7 mouse cellular contexts compared by ENCODE assay signal in the genomic region with DNA sequence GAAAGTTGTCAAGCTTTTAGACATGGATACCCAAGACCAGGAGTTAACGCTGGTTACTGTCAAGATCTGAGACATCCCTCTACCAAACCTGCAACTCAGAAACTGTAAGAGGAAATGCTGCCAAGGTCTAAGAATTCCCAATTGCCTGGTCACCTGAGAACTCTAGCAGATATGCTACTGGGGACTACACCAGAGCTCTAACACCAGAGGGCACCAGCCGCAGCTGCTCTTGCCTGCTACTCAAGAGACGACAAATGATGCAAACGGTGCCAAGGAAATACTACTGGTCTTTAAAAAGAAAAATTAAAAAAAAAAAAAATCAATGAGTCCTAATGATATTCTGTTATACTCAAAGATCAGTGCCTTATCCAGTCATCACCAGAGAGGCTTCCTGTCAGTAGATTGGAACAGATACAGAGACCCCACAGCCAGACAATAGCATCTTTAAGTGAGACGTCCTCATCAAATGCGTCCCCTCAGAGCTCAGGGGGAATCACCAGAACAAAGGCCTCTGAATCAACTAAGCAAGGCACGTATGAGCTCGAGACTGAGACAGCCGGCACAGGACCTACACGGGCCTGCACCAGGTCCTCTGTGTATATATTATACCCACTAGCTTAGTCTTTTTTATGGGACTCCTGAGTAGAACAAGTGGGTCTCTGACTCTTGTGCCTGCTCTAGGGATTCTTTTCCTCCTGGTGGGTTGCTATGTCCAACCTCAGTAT. TPM values are rescaled to one million over a fixed set of nuclear protein-coding genes. Genes with fewer than 3 reads are reported as not detected.
DNase-seq lines count a peak whose midpoint lies in the region; ATAC-seq and TF ChIP-seq lines count a peak whose summit lies in the region.

No protein-coding gene starts in this region.

- no peak for ATAC-seq in inflammation-experienced regulatory T-cells, adult 6 months

- no peak overlapping the region for H3K9ac ChIP-seq in heart, adult 2 months (ENCODE audit: low read depth, low read length)

- no peak overlapping the region for H3K27ac ChIP-seq in heart, adult 2 months
- H3K27ac ChIP-seq in spleen, adult 2 months (ENCODE audit: insufficient read depth, low read length) = no peak overlapping the region
- no peak overlapping the region for H3K27ac ChIP-seq in cortical plate, adult 2 months (ENCODE audit: insufficient read depth, low read length)

- intact Hi-C loops in heart, adult 2 months (cut with DNase I) = no loop called here

- peak; percentile 68 for TF ChIP-seq CTCF in heart, adult 2 months (IDR thresholded peaks at IDR 0.05)
- peak; percentile 19; the same call in 1 of the 2 replicates for TF ChIP-seq CTCF in spleen, adult 2 months (IDR thresholded peaks at IDR 0.05; ENCODE audit: extremely low read depth, insufficient read depth, insufficient read length, insufficient replicate concordance)
- peak; percentile 59 for TF ChIP-seq CTCF in cortical plate, adult 2 months (IDR thresholded peaks at IDR 0.05; ENCODE audit: extremely low read depth, insufficient read depth, low read length)
- TF ChIP-seq CTCF in lung, adult 2 months (IDR thresholded peaks at IDR 0.05; ENCODE audit: insufficient read depth, low read length) = peak; percentile 61

- no peaks in the 10 kb centered on the region for H3K27me3 ChIP-seq in heart, adult 2 months (ENCODE audit: control insufficient read depth, insufficient read depth, low read length)
- no peaks in the 10 kb centered on the region for H3K27me3 ChIP-seq in spleen, adult 2 months (ENCODE audit: control insufficient read depth, insufficient read depth, low read length)

- H3K36me3 ChIP-seq in heart, adult 2 months (ENCODE audit: control insufficient read depth, insufficient read depth, low read length) = no peaks in the 10 kb centered on the region
- peaks cover 15% of the 10 kb centered on the region for H3K36me3 ChIP-seq in spleen, adult 2 months (ENCODE audit: control insufficient read depth, insufficient read depth, low read length)

- no peak for TF ChIP-seq POLR2A in heart, adult 2 months (IDR thresholded peaks at IDR 0.05; ENCODE audit: insufficient read depth, low read depth, low read length)
- TF ChIP-seq POLR2A in spleen, adult 2 months (IDR thresholded peaks at IDR 0.05; ENCODE audit: low read depth, low read length) = no peak
- no peak for TF ChIP-seq POLR2A in cortical plate, adult 2 months (IDR thresholded peaks at IDR 0.05; ENCODE audit: extremely low read depth, insufficient read depth, low read length)
- TF ChIP-seq POLR2A in lung, adult 2 months (IDR thresholded peaks at IDR 0.05; ENCODE audit: borderline replicate concordance, extremely low read depth, low read depth, low read length) = no peak

- 62% methylated on average over 10 of the region's 10 CpGs for WGBS in heart, adult 2 months
- WGBS in spleen, adult 2 months = 75% methylated on average over 10 of the region's 10 CpGs
- 60% methylated on average over 10 of the region's 10 CpGs for WGBS in lung, adult 2 months

- no peaks in the 10 kb centered on the region for H3K4me1 ChIP-seq in heart, adult 2 months (ENCODE audit: control insufficient read depth, insufficient read depth, low read length)
- H3K4me1 ChIP-seq in spleen, adult 2 months (ENCODE audit: control insufficient read depth, insufficient read depth, insufficient read length) = no peaks in the 10 kb centered on the region
- H3K4me1 ChIP-seq in cortical plate, adult 2 months (ENCODE audit: control insufficient read depth, insufficient read depth, low read length) = no peaks in the 10 kb centered on the region
- H3K4me1 ChIP-seq in lung, adult 2 months (ENCODE audit: control insufficient read depth, insufficient read depth, low read length) = no peaks in the 10 kb centered on the region; the same call in 1 of the 2 replicates

- H3K4me3 ChIP-seq in heart, adult 2 months = no peak overlapping the region
- H3K4me3 ChIP-seq in spleen, adult 2 months (ENCODE audit: extremely low read depth, insufficient read depth, insufficient read length) = no peak overlapping the region
- no peak overlapping the region for H3K4me3 ChIP-seq in cortical plate, adult 2 months (ENCODE audit: insufficient read depth, low read length)
- H3K4me3 ChIP-seq in lung, adult 2 months (replicated peaks; ENCODE audit: extremely low read depth, low read depth, low read length) = no peak overlapping the region

- no peak for DNase-seq in heart, adult 2 months
- DNase-seq in heart, adult 8-10 months (ENCODE audit: low spot score) = no peak
- peak in 1 of 2 experiments; percentile 22 for DNase-seq in spleen, adult 2 months (ENCODE audit: low read depth in 1 of 2, low spot score in 2 of 2)
- DNase-seq in spleen, postnatal 4 days (ENCODE audit: low spot score in 2 of 2) = no peak
- DNase-seq in lung, adult 2 months = no peak

- H3K79me2 ChIP-seq in heart, adult 2 months (replicated peaks; ENCODE audit: control insufficient read depth, insufficient read depth, low read length) = no peaks in the 10 kb centered on the region

- no peak for TF ChIP-seq EP300 in heart, adult 2 months (IDR thresholded peaks at IDR 0.05; ENCODE audit: insufficient read depth, low read depth, low read length)

RNA-seq across cellular contexts. Expression of a gene that starts 19.0 kb away (rescaled TPM):
- 10 to 100 TPM; 44.1 to 46.0 TPM for total RNA-seq in heart, adult 2 months (2021)
- 14.0 and 29.7 TPM in 2 replicates for polyA plus RNA-seq in heart, adult 2 months (2012; rRNA removed)
- 10 to 100 TPM; 35.8 to 45.8 (median 38.8) TPM for total RNA-seq in heart, adult 8-10 months (2022)
- 39.3 and 47.8 TPM in 2 replicates for polyA plus RNA-seq in spleen, adult 2 months (2012; rRNA removed)
- polyA plus RNA-seq in cortical plate, adult 2 months (2012; rRNA removed) = 29.4 and 33.2 TPM in 2 replicates
- polyA plus RNA-seq in lung, adult 2 months (2012; rRNA removed) = 24.6 and 40.1 TPM in 2 replicates
- 100 to 1,000 TPM; 141 to 180 (median 169) TPM for polyA plus RNA-seq in inflammation-experienced regulatory T-cells, adult 6 months (2017; shearing (Covaris generic))

RNA-seq across cellular contexts. Expression of a gene that starts 36.4 kb away (rescaled TPM):
- total RNA-seq in heart, adult 2 months (2021) = under 1 TPM; 0.64 to 0.78 TPM
- 0.20 and 0.47 TPM in 2 replicates for polyA plus RNA-seq in heart, adult 2 months (2012; rRNA removed)
- total RNA-seq in heart, adult 8-10 months (2022) = 1 to 10 TPM in 3 of 4 experiments, under 1 TPM in 1; 0.97 to 1.3 (median 1.1) TPM
- polyA plus RNA-seq in spleen, adult 2 months (2012; rRNA removed) = 0.06 and 0.13 TPM in 2 replicates
- polyA plus RNA-seq in cortical plate, adult 2 months (2012; rRNA removed) = 2.0 and 2.3 TPM in 2 replicates
- 0.16 and 0.26 TPM in 2 replicates for polyA plus RNA-seq in lung, adult 2 months (2012; rRNA removed)
- polyA plus RNA-seq in inflammation-experienced regulatory T-cells, adult 6 months (2017; shearing (Covaris generic)) = under 1 TPM in 2 of 3 experiments, not detected in 1; 0.11 to 0.34 TPM

RNA-seq across cellular contexts. Expression of a gene that starts 41.2 kb away (rescaled TPM):
- 1 to 10 TPM; 5.8 to 7.4 TPM for total RNA-seq in heart, adult 2 months (2021)
- polyA plus RNA-seq in heart, adult 2 months (2012; rRNA removed) = 3.3 and 5.5 TPM in 2 replicates
- 1 to 10 TPM; 5.9 to 8.4 (median 6.9) TPM for total RNA-seq in heart, adult 8-10 months (2022)
- polyA plus RNA-seq in spleen, adult 2 months (2012; rRNA removed) = 13.0 and 13.6 TPM in 2 replicates
- 14.2 and 14.6 TPM in 2 replicates for polyA plus RNA-seq in cortical plate, adult 2 months (2012; rRNA removed)
- polyA plus RNA-seq in lung, adult 2 months (2012; rRNA removed) = 8.8 and 8.9 TPM in 2 replicates
- 10 to 100 TPM in 2 of 3 experiments, 1 to 10 TPM in 1; 7.2 to 16.0 (median 12.8) TPM for polyA plus RNA-seq in inflammation-experienced regulatory T-cells, adult 6 months (2017; shearing (Covaris generic))
